Mouse (Mus musculus) liver, adult 2 months (tissue): Measurements from ENCODE around the gene Mylip.

Experiments
- CTCF ChIP-seq: fragments of 200-500 bp; IDR thresholded peaks from 2 replicates; pipeline ENCODE4 v1.5.1; 2011; ENCODE audit warnings: low read depth, low read length, control low read depth
- POLR2A ChIP-seq: fragments of 200-500 bp; IDR thresholded peaks from 2 replicates; pipeline ENCODE4 v1.6.1; 2011; ENCODE audit warnings: low read length, control low read depth; ENCODE audit not compliant: insufficient read depth; ENCODE audit errors: extremely low read depth

DNA sequence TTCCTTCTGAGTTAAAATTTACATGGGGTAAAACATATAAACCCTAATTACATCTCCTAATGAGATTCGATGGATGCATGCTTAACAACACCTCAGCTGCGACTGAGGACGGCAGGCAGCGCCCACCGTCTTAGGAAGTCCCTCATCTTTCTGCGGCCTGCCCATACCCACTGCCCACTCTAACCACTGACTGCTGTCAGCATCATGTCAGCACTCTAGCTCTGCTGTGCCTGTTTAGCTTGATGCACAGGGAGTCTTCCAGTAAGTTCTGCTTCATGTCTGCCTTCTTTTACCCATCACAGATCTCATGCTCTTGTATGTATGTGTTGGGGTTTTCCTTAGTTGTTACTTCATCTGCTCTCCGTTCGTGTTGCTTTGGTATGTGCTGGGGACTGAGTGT, 7.2 kb downstream of the Mylip start:
- no peak for TF ChIP-seq CTCF
- no peak for TF ChIP-seq POLR2A
